Mouse (Mus musculus): ENCODE results near the gene Mavs.

- TF ChIP-seq CTCF (IDR thresholded peaks at IDR 0.05; ENCODE audit: low read depth, low read length) = no peak
- no peak for TF ChIP-seq TAL1 (conservative IDR thresholded peaks at IDR 0.05; ENCODE audit: low read depth, low read length)
- no peak for TF ChIP-seq GATA1 (IDR thresholded peaks at IDR 0.05; ENCODE audit: borderline replicate concordance, low read length)
Measured at GRCm38 (mm10) chr2:131200710-131201109, 33.2 kb upstream of the Mavs start.

Measured in G1E (cell line).